Mouse (Mus musculus): ENCODE results near the gene Galnt3. TPM values are rescaled to one million over a fixed set of nuclear protein-coding genes. Genes with fewer than 3 reads are reported as not detected.

Gene Galnt3
- polyA plus RNA-seq, 1 experiment: 0.09 TPM

DNA sequence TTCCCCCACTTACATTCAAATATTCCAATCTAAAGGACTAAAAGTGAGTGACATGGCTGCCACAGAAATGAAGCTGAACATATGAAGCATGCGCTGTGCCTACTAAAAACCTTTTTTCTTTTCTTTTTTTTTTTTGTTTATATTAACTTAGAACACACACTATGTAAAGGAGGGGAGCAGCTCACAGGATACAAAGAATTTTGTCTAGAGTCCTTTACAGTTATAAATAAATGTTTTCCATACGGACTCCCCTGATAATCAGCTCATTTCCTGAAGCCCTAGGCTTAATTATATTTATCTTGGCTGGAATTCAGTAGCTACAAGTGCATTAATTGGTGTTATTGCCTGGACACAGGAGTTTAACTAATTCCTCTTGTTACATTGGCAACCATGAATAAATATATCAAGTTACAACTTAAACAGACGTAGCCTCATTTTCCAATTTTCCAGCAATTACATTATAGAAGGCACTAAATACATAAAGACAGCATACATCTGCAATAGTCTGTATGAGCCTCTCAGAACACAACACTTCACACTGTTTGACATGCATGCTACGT lies 30.1 kb downstream of the Galnt3 start:
- H3K27me3 ChIP-seq (ENCODE audit: control insufficient read depth, insufficient read depth, insufficient read length): no peaks in the 10 kb centered on the region

DNA sequence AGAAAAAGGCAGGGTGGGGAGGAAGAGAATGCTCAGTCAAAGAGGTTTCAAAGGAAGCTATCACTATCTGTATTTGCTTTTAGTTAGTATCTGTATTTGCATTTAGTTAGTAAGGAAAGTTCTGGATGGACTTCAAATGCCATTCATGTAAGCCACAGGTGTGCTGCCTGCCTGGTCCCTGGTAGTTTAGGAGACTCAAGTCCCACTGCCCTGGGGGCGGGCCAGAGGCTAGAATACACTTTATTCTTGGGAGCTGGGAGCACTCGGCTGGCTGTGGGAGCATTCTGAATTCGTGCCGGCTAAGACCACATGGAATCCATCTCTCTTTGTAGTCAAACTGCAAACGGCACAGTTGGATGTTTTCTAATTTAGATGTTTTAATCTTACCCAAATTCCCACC lies 33.5 kb downstream of the Galnt3 start:
- H3K4me3 ChIP-seq (ENCODE audit: insufficient read depth, poor library complexity, severe bottlenecking): no peak overlapping the region
- no peaks in the 10 kb centered on the region for H3K79me2 ChIP-seq (ENCODE audit: control insufficient read depth, insufficient read depth)
- no peaks in the 10 kb centered on the region for H3K79me3 ChIP-seq (ENCODE audit: low read depth)
- no peak overlapping the region for H3ac ChIP-seq (ENCODE audit: control insufficient read depth, insufficient read length, low read depth)
- H3K36me3 ChIP-seq (ENCODE audit: control insufficient read depth, insufficient read depth): no peaks in the 10 kb centered on the region
- TF ChIP-seq MAX (IDR thresholded peaks at IDR 0.05) (no peak), FOSL1 (IDR thresholded peaks at IDR 0.05; ENCODE audit: insufficient read depth, low read length, poor library complexity, severe bottlenecking) (no peak), MYOD1 (IDR thresholded peaks at IDR 0.05; ENCODE audit: control insufficient read depth, insufficient read length, low read depth) (no peak), USF1 (IDR thresholded peaks at IDR 0.05; ENCODE audit: low read depth) (no peak), MYOG (IDR thresholded peaks at IDR 0.05; ENCODE audit: control insufficient read depth, extremely low read depth, insufficient read length) (no peak), CEBPB (IDR thresholded peaks at IDR 0.05; ENCODE audit: low read depth) (no peak), CTCF (IDR thresholded peaks at IDR 0.05; ENCODE audit: control insufficient read depth, insufficient read depth, insufficient read length) (no peak)
- H3K27me3 ChIP-seq (ENCODE audit: control insufficient read depth, insufficient read depth, insufficient read length): no peaks in the 10 kb centered on the region

More for the DNA sequence above, 30.1 kb downstream of the Galnt3 start:
- Histone ChIP-seq H3K79me2 (ENCODE audit: control insufficient read depth, insufficient read depth) (no peaks in the 10 kb centered on the region), H3K4me3 (ENCODE audit: insufficient read depth, poor library complexity, severe bottlenecking) (no peak overlapping the region), H3K79me3 (ENCODE audit: low read depth) (no peaks in the 10 kb centered on the region), H3ac (ENCODE audit: control insufficient read depth, insufficient read length, low read depth) (no peak overlapping the region), H3K36me3 (ENCODE audit: control insufficient read depth, insufficient read depth) (no peaks in the 10 kb centered on the region)
- TF ChIP-seq CEBPB (IDR thresholded peaks at IDR 0.05; ENCODE audit: low read depth): no peak
- TF ChIP-seq CTCF (IDR thresholded peaks at IDR 0.05; ENCODE audit: control insufficient read depth, insufficient read depth, insufficient read length): no peak
- no peak for TF ChIP-seq MYOD1 (IDR thresholded peaks at IDR 0.05; ENCODE audit: control insufficient read depth, insufficient read length, low read depth)
- no peak for TF ChIP-seq MYOG (IDR thresholded peaks at IDR 0.05; ENCODE audit: control insufficient read depth, extremely low read depth, insufficient read length)
- no peak for TF ChIP-seq MAX (IDR thresholded peaks at IDR 0.05)
- no peak for TF ChIP-seq USF1 (IDR thresholded peaks at IDR 0.05; ENCODE audit: low read depth)
- TF ChIP-seq FOSL1 (IDR thresholded peaks at IDR 0.05; ENCODE audit: insufficient read depth, low read length, poor library complexity, severe bottlenecking): no peak

DNA sequence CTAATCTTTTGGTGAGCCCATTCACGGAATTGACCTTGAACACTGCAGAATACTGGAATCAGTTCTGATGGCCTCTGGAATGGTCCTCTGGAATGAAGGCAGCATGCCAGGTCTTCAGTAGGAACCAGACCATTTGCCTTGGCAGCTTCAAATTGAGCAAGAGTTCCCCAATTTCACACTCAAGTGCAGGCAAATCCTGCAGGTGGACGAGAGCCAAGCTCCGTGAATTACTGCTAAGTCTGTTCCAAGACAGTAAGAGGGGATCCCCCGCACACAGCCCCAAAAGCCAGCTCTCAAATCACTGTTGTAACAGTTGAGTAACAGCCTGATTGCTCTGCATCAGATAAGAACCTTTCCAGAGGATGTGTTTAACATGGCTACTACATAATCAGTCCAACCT lies 42.9 kb downstream of the Galnt3 start:
- TF ChIP-seq CTCF (IDR thresholded peaks at IDR 0.05; ENCODE audit: control insufficient read depth, insufficient read depth, insufficient read length) (no peak), FOSL1 (IDR thresholded peaks at IDR 0.05; ENCODE audit: insufficient read depth, low read length, poor library complexity, severe bottlenecking) (no peak), MAX (IDR thresholded peaks at IDR 0.05) (no peak), MYOG (IDR thresholded peaks at IDR 0.05; ENCODE audit: control insufficient read depth, extremely low read depth, insufficient read length) (no peak), MYOD1 (IDR thresholded peaks at IDR 0.05; ENCODE audit: control insufficient read depth, insufficient read length, low read depth) (no peak), USF1 (IDR thresholded peaks at IDR 0.05; ENCODE audit: low read depth) (no peak), CEBPB (IDR thresholded peaks at IDR 0.05; ENCODE audit: low read depth) (no peak)
- Histone ChIP-seq H3K27me3 (ENCODE audit: control insufficient read depth, insufficient read depth, insufficient read length) (no peaks in the 10 kb centered on the region), H3K4me3 (ENCODE audit: insufficient read depth, poor library complexity, severe bottlenecking) (no peak overlapping the region), H3K79me2 (ENCODE audit: control insufficient read depth, insufficient read depth) (no peaks in the 10 kb centered on the region), H3ac (ENCODE audit: control insufficient read depth, insufficient read length, low read depth) (no peak overlapping the region), H3K79me3 (ENCODE audit: low read depth) (no peaks in the 10 kb centered on the region), H3K36me3 (ENCODE audit: control insufficient read depth, insufficient read depth) (no peaks in the 10 kb centered on the region)

DNA sequence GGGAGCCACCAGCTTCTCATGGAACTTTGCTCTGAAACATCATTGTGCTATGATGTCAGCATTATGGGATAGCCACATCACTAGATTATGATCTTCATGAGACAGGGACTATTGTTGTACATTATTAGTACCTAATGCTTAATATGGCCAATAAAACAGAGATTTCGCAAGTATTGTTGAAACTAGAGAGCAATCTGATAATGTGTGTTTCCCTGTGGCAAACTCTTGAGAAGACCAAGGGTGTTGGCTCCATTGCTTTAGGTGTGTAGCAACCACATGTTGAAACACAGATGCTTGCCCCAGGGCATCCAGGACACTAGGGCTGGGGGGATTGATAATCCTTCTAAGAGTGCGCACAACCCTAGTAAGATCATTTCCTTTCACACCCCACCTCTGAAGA lies 44.1 kb downstream of the Galnt3 start:
- Histone ChIP-seq H3K36me3 (ENCODE audit: control insufficient read depth, insufficient read depth) (no peaks in the 10 kb centered on the region), H3ac (ENCODE audit: control insufficient read depth, insufficient read length, low read depth) (no peak overlapping the region), H3K79me2 (ENCODE audit: control insufficient read depth, insufficient read depth) (no peaks in the 10 kb centered on the region), H3K79me3 (ENCODE audit: low read depth) (no peaks in the 10 kb centered on the region), H3K27me3 (ENCODE audit: control insufficient read depth, insufficient read depth, insufficient read length) (no peaks in the 10 kb centered on the region), H3K4me3 (ENCODE audit: insufficient read depth, poor library complexity, severe bottlenecking) (no peak overlapping the region)
- TF ChIP-seq MYOG (IDR thresholded peaks at IDR 0.05; ENCODE audit: control insufficient read depth, extremely low read depth, insufficient read length) (no peak), FOSL1 (IDR thresholded peaks at IDR 0.05; ENCODE audit: insufficient read depth, low read length, poor library complexity, severe bottlenecking) (no peak), MYOD1 (IDR thresholded peaks at IDR 0.05; ENCODE audit: control insufficient read depth, insufficient read length, low read depth) (no peak), MAX (IDR thresholded peaks at IDR 0.05) (no peak), CEBPB (IDR thresholded peaks at IDR 0.05; ENCODE audit: low read depth) (no peak), USF1 (IDR thresholded peaks at IDR 0.05; ENCODE audit: low read depth) (no peak), CTCF (IDR thresholded peaks at IDR 0.05; ENCODE audit: control insufficient read depth, insufficient read depth, insufficient read length) (no peak)

GRCm38 (mm10) chr2:66069454-66069853 lies 55.3 kb downstream of the Galnt3 start:
- no peak overlapping the region for H3K4me3 ChIP-seq (ENCODE audit: insufficient read depth, poor library complexity, severe bottlenecking)
- TF ChIP-seq CTCF (IDR thresholded peaks at IDR 0.05; ENCODE audit: control insufficient read depth, insufficient read depth, insufficient read length): no peak
- TF ChIP-seq USF1 (IDR thresholded peaks at IDR 0.05; ENCODE audit: low read depth): no peak
- TF ChIP-seq MYOD1 (IDR thresholded peaks at IDR 0.05; ENCODE audit: control insufficient read depth, insufficient read length, low read depth): no peak
- TF ChIP-seq MAX (IDR thresholded peaks at IDR 0.05): no peak
- no peak for TF ChIP-seq MYOG (IDR thresholded peaks at IDR 0.05; ENCODE audit: control insufficient read depth, extremely low read depth, insufficient read length)
- no peak for TF ChIP-seq FOSL1 (IDR thresholded peaks at IDR 0.05; ENCODE audit: insufficient read depth, low read length, poor library complexity, severe bottlenecking)
- TF ChIP-seq CEBPB (IDR thresholded peaks at IDR 0.05; ENCODE audit: low read depth): no peak

More at GRCm38 (mm10) chr2:66069454-66069853, 55.3 kb downstream of the Galnt3 start:
- Histone ChIP-seq H3K36me3 (ENCODE audit: control insufficient read depth, insufficient read depth) (no peaks in the 10 kb centered on the region), H3K27me3 (ENCODE audit: control insufficient read depth, insufficient read depth, insufficient read length) (no peaks in the 10 kb centered on the region), H3K79me3 (ENCODE audit: low read depth) (no peaks in the 10 kb centered on the region), H3K79me2 (ENCODE audit: control insufficient read depth, insufficient read depth) (no peaks in the 10 kb centered on the region), H3ac (ENCODE audit: control insufficient read depth, insufficient read length, low read depth) (no peak overlapping the region)

Measured in C2C12 (cell line).